Mouse (Mus musculus) kidney, adult 18-20 months (tissue): ENCODE measurements around the gene Samd4b.
A peak's percentile ranks its signal among the peaks of the same experiment; 100 is the strongest.
"Not testable (repeated sequence)": the region's sequence is repeated elsewhere in the genome, so short reads cannot be mapped to it uniquely, and the experiment has no call there.

Source experiments
- DNase-seq: peaks from one replicate; pipeline ENCODE4 v3.0.0; 2021

Gene Samd4b

GRCm38 (mm10) chr7:28560856-28561255, 37.1 kb downstream of the Samd4b start:
- no peak for DNase-seq

GRCm38 (mm10) chr7:28558486-28558885, 39.5 kb downstream of the Samd4b start:
- DNase-seq, result peak; percentile 78

- DNase-seq, result no peak
These were observed 40.2 kb downstream of the Samd4b start for GRCm38 (mm10) chr7:28557708-28558107.

- no peak for DNase-seq
These were observed 40.9 kb downstream of the Samd4b start for GRCm38 (mm10) chr7:28557069-28557468.

DNA sequence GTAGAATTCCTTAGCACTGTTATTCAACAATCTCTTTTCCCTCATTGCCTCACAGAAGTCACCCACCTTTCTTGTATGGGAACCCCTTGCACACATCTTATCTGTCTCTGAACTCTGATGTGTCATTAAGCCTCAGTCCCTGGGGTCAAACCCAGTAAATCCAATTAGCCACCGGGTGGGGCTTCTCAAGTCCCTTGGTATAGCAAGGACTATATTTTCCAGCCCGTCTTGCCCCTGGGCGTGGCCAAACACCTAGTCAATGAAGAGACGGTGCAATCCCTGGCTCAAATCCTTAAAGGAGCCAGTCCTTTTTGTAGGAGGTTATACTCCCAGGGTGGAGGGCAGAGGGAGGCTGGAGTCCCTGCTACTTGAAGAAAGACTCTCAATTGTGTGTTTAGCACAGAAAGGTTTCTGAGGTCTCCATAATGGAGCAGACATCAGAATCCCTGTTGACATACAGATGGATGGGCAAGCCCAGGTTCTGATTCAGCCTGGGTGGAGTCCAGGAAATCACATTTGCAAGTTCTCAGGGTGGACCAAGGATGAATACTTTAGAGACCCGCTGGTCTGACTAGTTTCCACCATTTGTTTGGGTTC, 41.9 kb downstream of the Samd4b start:
- DNase-seq, result no peak

GRCm38 (mm10) chr7:28553076-28553475, 44.9 kb downstream of the Samd4b start:
- DNase-seq, result no peak

DNA sequence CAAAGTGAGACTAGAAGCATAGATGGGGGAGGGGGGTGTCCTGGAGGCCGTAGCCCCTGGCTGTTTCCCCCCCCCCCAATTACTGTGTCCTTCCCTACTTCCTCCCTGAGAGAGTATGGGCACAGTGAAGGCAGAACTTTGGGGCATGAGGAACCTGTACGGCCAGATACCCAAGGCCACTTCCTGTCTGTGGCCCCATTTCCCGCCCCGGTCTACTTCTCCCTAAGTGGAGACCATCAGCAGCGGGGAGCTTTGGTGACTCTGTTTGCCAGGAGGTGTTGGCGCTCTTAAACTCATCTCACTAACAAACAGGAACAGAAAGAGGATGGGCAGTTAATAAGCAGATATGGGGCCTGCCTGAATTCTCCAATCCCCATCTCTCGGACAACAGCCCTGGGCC, 50.3 kb downstream of the Samd4b start:
- DNase-seq, result no peak

DNA sequence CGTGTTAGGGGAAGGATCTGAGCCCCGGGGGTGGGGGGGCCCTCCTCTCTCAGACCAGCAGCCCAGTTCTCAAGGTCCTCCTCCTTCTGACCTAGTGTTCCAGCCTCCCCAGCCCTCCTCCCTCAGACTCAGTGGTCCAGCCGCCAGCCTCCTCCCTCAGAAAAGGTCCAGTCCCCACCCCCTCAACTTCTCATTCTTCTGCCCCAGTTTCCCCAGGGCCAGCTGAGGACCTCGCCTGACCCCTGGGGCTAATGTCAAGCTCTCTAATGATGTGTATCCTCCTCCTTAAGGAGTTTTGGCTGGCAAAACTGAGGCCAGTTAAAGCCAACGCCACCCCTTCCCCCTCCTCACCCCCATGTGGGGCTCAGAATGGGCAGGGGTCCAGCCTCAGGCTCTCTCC, 50.8 kb downstream of the Samd4b start, which contains the start of gene Nccrp1:
Nccrp1 (minus strand) TSS at position 101 of the 400 bp plus-strand sequence.
- DNase-seq, result no peak

GRCm38 (mm10) chr7:28546649-28547048, 51.3 kb downstream of the Samd4b start:
- no peak for DNase-seq

DNA sequence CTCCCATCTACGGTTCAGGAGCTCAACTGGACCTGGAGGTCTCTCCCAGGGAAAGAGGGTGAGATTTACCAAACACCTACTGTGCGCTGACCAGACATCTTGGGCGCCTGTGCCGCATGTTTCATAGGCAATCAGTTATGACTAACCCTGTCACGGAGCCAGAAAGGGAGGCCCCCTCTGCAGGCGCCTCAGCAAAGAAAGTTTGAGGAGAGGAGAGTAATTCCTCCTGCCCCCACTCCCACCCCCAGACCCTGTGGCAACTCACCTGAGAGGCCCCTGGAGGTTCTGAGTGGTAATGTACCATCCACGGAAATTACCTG, 52.1 kb downstream of the Samd4b start:
- no peak for DNase-seq

GRCm38 (mm10) chr7:28545048-28545890, 52.7 kb downstream of the Samd4b start:
- DNase-seq, result peak; percentile 50

GRCm38 (mm10) chr7:28544051-28544601, 53.8 kb downstream of the Samd4b start:
- peak; percentile 50 for DNase-seq

- no peak for DNase-seq
These were observed 57.4 kb downstream of the Samd4b start, which contains the start of gene Sycn for GRCm38 (mm10) chr7:28540526-28540925. Gene Sycn, plus strand, starts transcription at chr7:28540885.

- not testable (repeated sequence) for DNase-seq
These were observed 59.1 kb downstream of the Samd4b start for GRCm38 (mm10) chr7:28538886-28539285.

- DNase-seq, result no peak
These were observed 65.9 kb downstream of the Samd4b start for GRCm38 (mm10) chr7:28532005-28532404.

- DNase-seq, result peak; percentile 87
These were observed 69.8 kb downstream of the Samd4b start for GRCm38 (mm10) chr7:28527922-28528719.

DNA sequence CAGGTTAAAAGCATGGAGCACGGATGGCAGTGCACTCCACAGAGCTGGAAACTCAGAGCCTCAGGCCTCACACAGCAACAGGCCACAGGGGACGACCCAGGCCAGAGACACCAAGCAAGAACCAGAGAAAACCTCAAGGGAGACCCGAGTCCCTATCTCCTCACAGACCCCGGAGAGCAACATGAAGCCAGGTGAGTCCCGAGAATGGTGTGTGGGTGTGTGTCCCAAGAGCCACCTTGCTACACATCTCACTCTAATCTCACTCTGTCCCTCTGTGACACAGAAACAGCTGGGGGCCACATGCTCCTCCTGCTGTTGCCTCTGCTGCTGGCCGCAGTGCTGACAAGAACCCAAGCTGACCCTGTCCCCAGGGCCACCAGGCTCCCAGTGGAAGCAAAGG, 75.4 kb downstream of the Samd4b start, which contains the start of gene Ifnl3:
Ifnl3 (plus strand) TSS at position 301 of the 400 bp plus-strand sequence.
- DNase-seq, result not testable (repeated sequence)

- DNase-seq, result no peak
These were observed 86.5 kb downstream of the Samd4b start for GRCm38 (mm10) chr7:28511441-28511840.

- DNase-seq, result not testable (repeated sequence)
These were observed 87.5 kb downstream of the Samd4b start, which contains the start of gene Ifnl2 for GRCm38 (mm10) chr7:28510405-28510974. Gene Ifnl2, minus strand, starts transcription at chr7:28510455.

- not testable (repeated sequence) for DNase-seq
These were observed 88.8 kb downstream of the Samd4b start for GRCm38 (mm10) chr7:28509121-28509520.

DNA sequence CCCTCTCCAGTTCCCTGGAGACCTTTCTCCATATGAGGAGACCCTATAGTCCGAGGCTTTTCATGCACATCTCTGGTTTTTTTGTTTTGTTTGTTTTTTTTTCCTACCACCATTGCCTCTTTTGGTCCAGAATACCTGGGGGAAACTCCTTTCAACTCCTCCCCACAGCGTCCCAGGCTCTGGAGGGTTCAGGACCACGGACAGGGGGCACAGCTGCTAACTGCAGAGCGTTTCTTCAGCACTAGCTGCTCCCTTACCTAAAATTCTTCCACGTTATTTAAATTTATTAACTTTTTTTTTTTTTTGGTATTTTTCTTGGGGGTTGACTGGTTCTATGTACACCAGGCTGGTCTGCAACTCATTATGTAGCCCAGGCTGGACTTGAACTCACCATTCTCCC, 92.4 kb downstream of the Samd4b start:
- no peak for DNase-seq

DNA sequence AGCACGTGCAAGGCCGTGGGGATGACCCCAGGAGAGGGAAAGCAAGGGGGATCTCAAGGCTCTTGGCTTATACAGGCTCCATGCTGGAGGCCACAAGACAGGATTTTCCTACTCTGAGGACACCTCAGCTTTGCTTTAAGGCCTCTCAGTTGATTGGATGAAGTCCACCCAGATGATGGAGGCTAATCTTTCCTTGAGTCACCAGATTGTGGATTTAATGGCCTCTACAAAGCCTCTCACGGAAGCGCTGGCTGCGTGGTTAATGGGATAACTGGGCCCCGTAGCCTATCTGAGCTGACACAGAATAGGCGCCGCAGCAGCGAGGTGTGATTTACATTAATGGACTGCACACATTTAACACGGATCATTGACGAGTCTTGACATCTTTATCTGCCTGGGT, 102.5 kb downstream of the Samd4b start:
- DNase-seq, result no peak

DNA sequence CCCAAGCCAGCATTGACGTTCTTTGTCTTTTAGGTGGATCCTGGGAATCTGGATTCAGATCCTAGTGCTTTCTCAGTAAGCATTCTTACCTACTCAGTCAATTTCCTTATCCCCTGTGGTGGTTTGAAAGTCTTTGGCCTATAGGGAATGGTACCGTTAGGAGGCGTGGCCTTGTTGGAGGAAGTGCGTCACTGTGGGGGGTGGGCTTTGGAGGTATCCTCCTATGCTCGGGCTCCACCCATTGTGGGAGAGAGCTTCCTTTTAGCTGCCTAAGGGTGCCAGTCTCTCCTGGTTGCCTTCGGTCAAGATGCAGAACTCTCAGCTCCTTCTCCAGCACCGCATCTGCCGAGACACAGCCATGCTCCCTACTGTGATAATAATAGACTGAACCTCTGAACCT, 105.6 kb downstream of the Samd4b start:
- DNase-seq, result no peak
